9 mouse cellular contexts compared by ENCODE assay signal in the genomic region with DNA sequence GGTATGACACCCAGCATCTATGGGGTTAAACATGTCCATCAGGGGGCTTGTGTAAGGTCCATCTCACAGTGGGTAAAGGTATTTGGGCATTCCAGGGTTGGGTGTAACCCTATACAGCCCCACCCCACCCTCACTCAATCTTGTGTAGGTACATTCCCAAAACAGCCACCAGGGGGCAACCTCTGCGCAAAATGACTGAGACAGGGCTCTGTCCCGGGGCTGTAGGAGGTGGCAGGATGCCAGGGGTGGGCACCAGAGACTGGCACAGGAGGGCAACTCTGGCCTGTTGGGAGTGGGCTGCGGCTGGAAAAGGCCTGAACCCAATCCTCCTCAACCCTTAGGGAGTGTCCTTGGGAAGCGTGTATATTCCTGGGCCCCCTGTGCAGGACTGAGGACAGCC. TPM values are rescaled to one million over a fixed set of nuclear protein-coding genes. Genes with fewer than 3 reads are reported as not detected.
DNase-seq lines count a peak whose midpoint lies in the region; ATAC-seq and TF ChIP-seq lines count a peak whose summit lies in the region.
"Had no signal": no experiment of that assay in that cellular context is flagged by ENCODE, and none has a peak within 500 bp of the region (broad histone marks: within the 10 kb centered on the region; RNA-seq: fewer than 3 reads in every experiment).

No protein-coding gene starts in this region.

- peak; percentile 64 to 72 for DNase-seq in right cerebral cortex, adult 2 months (ENCODE audit: low spot score in 2 of 2)
- DNase-seq in right cerebral cortex, adult 18-20 months = no peak
- DNase-seq in forebrain, embryonic 10.5 days (ENCODE audit: extremely low spot score, low spot score) = peak; percentile 72
- peak; percentile 68 for DNase-seq in liver, embryonic 11.5 days (ENCODE audit: low spot score)
- DNase-seq in thymus, postnatal 0 days (ENCODE audit: low spot score) = peak; percentile 89

- no peak overlapping the region for H3K4me3 ChIP-seq in bone marrow macrophage, adult 2 months (ENCODE audit: insufficient read depth, low read length)
- no peak overlapping the region for H3K4me3 ChIP-seq in forebrain, embryonic 10.5 days
- no peak overlapping the region for H3K4me3 ChIP-seq in liver, embryonic 11.5 days (ENCODE audit: low read depth, low read length)
- H3K4me3 ChIP-seq in myocyte = peak overlapping the region; percentile 31
- H3K4me3 ChIP-seq: erythroblast, embryonic 14.5 days had no signal

- WGBS in forebrain, embryonic 10.5 days = 14% methylated on average over 4 of the region's 4 CpGs
- WGBS in liver, embryonic 11.5 days = 6% methylated on average over 4 of the region's 4 CpGs

- H3ac ChIP-seq in myocyte (ENCODE audit: control insufficient read depth, insufficient read length) = no peak overlapping the region

- H3K9me3 ChIP-seq in forebrain, embryonic 10.5 days = no peaks in the 10 kb centered on the region
- H3K9me3 ChIP-seq in liver, embryonic 11.5 days (ENCODE audit: control insufficient read depth, low read length) = no peaks in the 10 kb centered on the region

- TF ChIP-seq CTCF in bone marrow macrophage, adult 2 months (IDR thresholded peaks at IDR 0.05; ENCODE audit: low read depth, low read length) = peak; percentile 71

- H3K4me2 ChIP-seq in liver, embryonic 11.5 days = no peak overlapping the region
- H3K4me2 ChIP-seq in myocyte (ENCODE audit: low read depth) = peak overlapping the region; percentile 44

- no peak overlapping the region for H3K9ac ChIP-seq in liver, embryonic 11.5 days (ENCODE audit: low read depth, low read length)

- no peaks in the 10 kb centered on the region for H3K36me3 ChIP-seq in forebrain, embryonic 10.5 days (replicated peaks)
- no peaks in the 10 kb centered on the region for H3K36me3 ChIP-seq in liver, embryonic 11.5 days (ENCODE audit: control insufficient read depth, insufficient read depth, low read length)
- no peaks in the 10 kb centered on the region for H3K36me3 ChIP-seq in myocyte (ENCODE audit: control insufficient read depth, insufficient read depth)

- TF ChIP-seq POLR2A in bone marrow macrophage, adult 2 months (IDR thresholded peaks at IDR 0.05; ENCODE audit: borderline replicate concordance, low read depth, low read length) = no peak
- TF ChIP-seq POLR2A in myocyte (IDR thresholded peaks at IDR 0.05; ENCODE audit: insufficient read length, low read depth) = no peak

- peak; percentile 83 for ATAC-seq in inflammation-experienced regulatory T-cells, adult 6 months
- peak; percentile 44 for ATAC-seq in liver, embryonic 11.5 days (replicated peaks; ENCODE audit: low FRiP score)

- H3K27me3 ChIP-seq in forebrain, embryonic 10.5 days (ENCODE audit: poor library complexity, severe bottlenecking) = peaks cover 92% of the 10 kb centered on the region
- H3K27me3 ChIP-seq in liver, embryonic 11.5 days (replicated peaks; ENCODE audit: control insufficient read depth, insufficient read depth, low read length) = peaks cover 59% of the 10 kb centered on the region
- H3K27me3 ChIP-seq in myocyte (ENCODE audit: control insufficient read depth, insufficient read depth, insufficient read length) = no peaks in the 10 kb centered on the region

- H3K4me1 ChIP-seq in bone marrow macrophage, adult 2 months (ENCODE audit: control insufficient read depth, insufficient read depth, low read length) = peaks cover 35% of the 10 kb centered on the region
- peaks cover 35% of the 10 kb centered on the region for H3K4me1 ChIP-seq in forebrain, embryonic 10.5 days
- H3K4me1 ChIP-seq in liver, embryonic 11.5 days (replicated peaks; ENCODE audit: control insufficient read depth, insufficient read depth, low read length) = peaks cover 13% of the 10 kb centered on the region

- H3K79me2 ChIP-seq in myocyte (ENCODE audit: control insufficient read depth, insufficient read depth) = peaks cover 6% of the 10 kb centered on the region

- no peak overlapping the region for H3K27ac ChIP-seq in bone marrow macrophage, adult 2 months (ENCODE audit: insufficient read depth, low read depth, low read length)
- H3K27ac ChIP-seq in forebrain, embryonic 10.5 days = no peak overlapping the region
- no peak overlapping the region for H3K27ac ChIP-seq in liver, embryonic 11.5 days (ENCODE audit: low read depth, low read length)

TF ChIP-seq in myocyte, 11 proteins besides CTCF, POLR2A, EP300 and RAD21:
- TF ChIP-seq TCF3 (IDR thresholded peaks at IDR 0.05; ENCODE audit: insufficient read length, low read depth) (no peak), MYOG (IDR thresholded peaks at IDR 0.05; ENCODE audit: control insufficient read depth in 1 of 3, insufficient read depth in 1 of 3, insufficient read length in 2 of 3, low read depth in 2 of 3) (no peak), SRF (IDR thresholded peaks at IDR 0.05; ENCODE audit: control insufficient read depth, insufficient read length, low read depth) (no peak), TCF12 (IDR thresholded peaks at IDR 0.05; ENCODE audit: insufficient read depth, poor library complexity, severe bottlenecking) (no peak), E2F4 (IDR thresholded peaks at IDR 0.05; ENCODE audit: insufficient read depth) (no peak), CEBPB (IDR thresholded peaks at IDR 0.05; ENCODE audit: insufficient read depth, poor library complexity, severe bottlenecking) (no peak), USF1 (IDR thresholded peaks at IDR 0.05; ENCODE audit: low read depth) (no peak), MAX (IDR thresholded peaks at IDR 0.05; ENCODE audit: low read depth) (no peak), MYOD1 (IDR thresholded peaks at IDR 0.05; ENCODE audit: control insufficient read depth in 1 of 3, insufficient read length in 2 of 3, low read depth in 2 of 3) (no peak), REST (IDR thresholded peaks at IDR 0.05; ENCODE audit: insufficient read depth, insufficient read length) (no peak), POLR2AphosphoS2 (IDR thresholded peaks at IDR 0.05; ENCODE audit: insufficient read length, low read depth) (no peak)
TF ChIP-seq in myocyte: peak in this region for 0.

RNA-seq across cellular contexts. Expression of gene Ahnak2, which starts 2.0 kb away (rescaled TPM):
- 27.3 TPM in 2 replicates for polyA plus RNA-seq in bone marrow macrophage, adult 2 months (2012; ENCODE audit: insufficient read depth, insufficient read length, missing spikeins)
- 0.05 and 0.11 TPM in 2 replicates for polyA plus RNA-seq in forebrain, embryonic 10.5 days (2016; fragmentation: Nextera tagmentation; extraction: Ambion mirVana)
- polyA plus RNA-seq in inflammation-experienced regulatory T-cells, adult 6 months (2017; shearing (Covaris generic)) = not detected
- polyA plus RNA-seq in liver, embryonic 11.5 days (2014; fragmentation: Nextera tagmentation; extraction: Ambion mirVana) = 0.23 and 0.34 TPM in 2 replicates
- polyA plus RNA-seq in myocyte (2012; fragmentation: generic; extraction: Trizol) = 24.4 TPM
- 1.0 and 1.2 TPM in 2 replicates for polyA plus RNA-seq in thymus, postnatal 0 days (2015; fragmentation: Nextera tagmentation; extraction: Ambion mirVana)

RNA-seq across cellular contexts. Expression of gene Clba1, which starts 8.3 kb away (rescaled TPM):
- 2.0 and 2.1 TPM in 2 replicates for polyA plus RNA-seq in bone marrow macrophage, adult 2 months (2012; ENCODE audit: insufficient read depth, insufficient read length, missing spikeins)
- 11.3 and 12.3 TPM in 2 replicates for polyA plus RNA-seq in forebrain, embryonic 10.5 days (2016; fragmentation: Nextera tagmentation; extraction: Ambion mirVana)
- under 1 TPM in 2 of 3 experiments, not detected in 1; 0.33 to 0.50 TPM for polyA plus RNA-seq in inflammation-experienced regulatory T-cells, adult 6 months (2017; shearing (Covaris generic))
- polyA plus RNA-seq in liver, embryonic 11.5 days (2014; fragmentation: Nextera tagmentation; extraction: Ambion mirVana) = 2.2 and 2.5 TPM in 2 replicates
- polyA plus RNA-seq in myocyte (2012; fragmentation: generic; extraction: Trizol) = 9.6 TPM
- 4.8 and 4.9 TPM in 2 replicates for polyA plus RNA-seq in thymus, postnatal 0 days (2015; fragmentation: Nextera tagmentation; extraction: Ambion mirVana)
- polyA plus RNA-seq: erythroblast, embryonic 14.5 days had no signal

RNA-seq across cellular contexts. Expression of gene Cdca4, which starts 28.7 kb away (rescaled TPM):
- polyA plus RNA-seq in bone marrow macrophage, adult 2 months (2012; ENCODE audit: insufficient read depth, insufficient read length, missing spikeins) = 26.2 and 28.0 TPM in 2 replicates
- 189 and 199 TPM in 2 replicates for polyA plus RNA-seq in forebrain, embryonic 10.5 days (2016; fragmentation: Nextera tagmentation; extraction: Ambion mirVana)
- 10 to 100 TPM; 67.6 to 86.3 (median 83.9) TPM for polyA plus RNA-seq in inflammation-experienced regulatory T-cells, adult 6 months (2017; shearing (Covaris generic))
- polyA plus RNA-seq in liver, embryonic 11.5 days (2014; fragmentation: Nextera tagmentation; extraction: Ambion mirVana) = 111 and 125 TPM in 2 replicates
- 21.5 TPM for polyA plus RNA-seq in myocyte (2012; fragmentation: generic; extraction: Trizol)
- 147 and 151 TPM in 2 replicates for polyA plus RNA-seq in thymus, postnatal 0 days (2015; fragmentation: Nextera tagmentation; extraction: Ambion mirVana)

RNA-seq across cellular contexts. Expression of gene Pld4, which starts 40.0 kb away (rescaled TPM):
- 1,067 and 1,170 TPM in 2 replicates for polyA plus RNA-seq in bone marrow macrophage, adult 2 months (2012; ENCODE audit: insufficient read depth, insufficient read length, missing spikeins)
- 3.8 and 3.9 TPM in 2 replicates for polyA plus RNA-seq in forebrain, embryonic 10.5 days (2016; fragmentation: Nextera tagmentation; extraction: Ambion mirVana)
- 1 to 10 TPM in 2 of 3 experiments, not detected in 1; 1.6 to 6.0 TPM for polyA plus RNA-seq in inflammation-experienced regulatory T-cells, adult 6 months (2017; shearing (Covaris generic))
- 6.3 and 7.4 TPM in 2 replicates for polyA plus RNA-seq in liver, embryonic 11.5 days (2014; fragmentation: Nextera tagmentation; extraction: Ambion mirVana)
- 0.08 TPM for polyA plus RNA-seq in myocyte (2012; fragmentation: generic; extraction: Trizol)
- polyA plus RNA-seq in thymus, postnatal 0 days (2015; fragmentation: Nextera tagmentation; extraction: Ambion mirVana) = 46.2 and 49.3 TPM in 2 replicates

Comparison
In these comparisons a context has a peak if more than half of its experiments do, and no peak if none do; other contexts are left out.
1. RNA of gene Ahnak2, which starts 2.0 kb away (polyA plus RNA-seq): 27.3 TPM in bone marrow macrophage, adult 2 months and 24.4 TPM in myocyte (single experiment); 1.0 to 1.2 TPM in thymus, postnatal 0 days, 0.23 to 0.34 TPM in liver, embryonic 11.5 days, 0.05 to 0.11 TPM in forebrain, embryonic 10.5 days and not detected in inflammation-experienced regulatory T-cells, adult 6 months; every median in the first group is over 10 times any median in the second.